Mouse (Mus musculus) NIH3T3 (cell line): ENCODE data around the gene Ncam1.

Experiments
- DNase-seq: peaks from one replicate; pipeline ENCODE4 v3.0.0-alpha.2; 2012; ENCODE audit warnings: low read depth

Ncam1 gene

GRCm38 (mm10) chr9:49798806-49799205 is at the start of gene Ncam1:
Gene Ncam1, minus strand, starts transcription at chr9:49798925.
- peak; percentile 95 for DNase-seq

- no peak for DNase-seq
Observed at GRCm38 (mm10) chr9:49834013-49834412, 35.3 kb upstream of the Ncam1 start.

- peak; percentile 67 for DNase-seq
Observed at GRCm38 (mm10) chr9:49827671-49828070, 28.9 kb upstream of the Ncam1 start.

- DNase-seq: peak; percentile 83
Observed at GRCm38 (mm10) chr9:49816115-49816650, 17.5 kb upstream of the Ncam1 start.

GRCm38 (mm10) chr9:49814442-49814841 is 15.7 kb upstream of the Ncam1 start:
- DNase-seq: no peak

GRCm38 (mm10) chr9:49803222-49803621 is 4.5 kb upstream of the Ncam1 start:
- DNase-seq: no peak

GRCm38 (mm10) chr9:49797821-49798571 is 729 bp downstream of the Ncam1 start:
- DNase-seq: peak; percentile 78

- DNase-seq: no peak
Observed at GRCm38 (mm10) chr9:49797508-49797820, 1.3 kb downstream of the Ncam1 start.

- peak; percentile 79 for DNase-seq
Observed at GRCm38 (mm10) chr9:49796618-49797507, 1.9 kb downstream of the Ncam1 start.

GRCm38 (mm10) chr9:49795881-49796280 is 2.8 kb downstream of the Ncam1 start:
- DNase-seq: no peak

GRCm38 (mm10) chr9:49793987-49794550 is 4.7 kb downstream of the Ncam1 start:
- DNase-seq: peak; percentile 40

GRCm38 (mm10) chr9:49793241-49793640 is 5.5 kb downstream of the Ncam1 start:
- DNase-seq: no peak

GRCm38 (mm10) chr9:49792646-49793045 is 6.1 kb downstream of the Ncam1 start:
- DNase-seq: peak; percentile 38

GRCm38 (mm10) chr9:49781016-49781772 is 17.5 kb downstream of the Ncam1 start:
- DNase-seq: no peak

GRCm38 (mm10) chr9:49777015-49777637 is 21.6 kb downstream of the Ncam1 start:
- DNase-seq: no peak

GRCm38 (mm10) chr9:49766634-49767033 is 32.1 kb downstream of the Ncam1 start:
- DNase-seq: no peak

- DNase-seq: no peak
Observed at GRCm38 (mm10) chr9:49760571-49760970, 38.2 kb downstream of the Ncam1 start.

GRCm38 (mm10) chr9:49758436-49758835 is 40.3 kb downstream of the Ncam1 start:
- peak; percentile 84 for DNase-seq

GRCm38 (mm10) chr9:49757986-49758385 is 40.7 kb downstream of the Ncam1 start:
- no peak for DNase-seq

- DNase-seq: no peak
Observed at GRCm38 (mm10) chr9:49757582-49757981, 41.1 kb downstream of the Ncam1 start.

GRCm38 (mm10) chr9:49756725-49757124 is 42.0 kb downstream of the Ncam1 start:
- DNase-seq: no peak
